8 mouse cellular contexts compared by ENCODE assay signal in genomic region chr8:85595391-85595790, GRCm38 (mm10). TPM values are rescaled to one million over a fixed set of nuclear protein-coding genes. Genes with fewer than 3 reads are reported as not detected.
DNase-seq lines count a peak whose midpoint lies in the region; ATAC-seq lines count a peak whose summit lies in the region.

No protein-coding gene starts in this region.

- ATAC-seq in liver, embryonic 13.5 days (ENCODE audit: low read depth) = peak; percentile 76
- ATAC-seq in granulocyte monocyte progenitor cell, adult 5-6 weeks (replicated peaks; ENCODE audit: poor library complexity, severe bottlenecking) = no peak

- H3K27ac ChIP-seq in liver, embryonic 13.5 days = no peak overlapping the region

- intact Hi-C loops in heart, postnatal 36 days (cut with DNase I) = no loop called here

- H3K9ac ChIP-seq in liver, embryonic 13.5 days = no peak overlapping the region

- no peaks in the 10 kb centered on the region for H3K9me3 ChIP-seq in liver, embryonic 13.5 days (replicated peaks)

- no peak overlapping the region for H3K4me2 ChIP-seq in liver, embryonic 13.5 days

- H3K36me3 ChIP-seq in liver, embryonic 13.5 days = no peaks in the 10 kb centered on the region

- H3K4me1 ChIP-seq in liver, embryonic 13.5 days (replicated peaks) = no peaks in the 10 kb centered on the region

- peak; percentile 30 to 70 for DNase-seq in adrenal gland, adult (ENCODE audit: inconsistent age in 2 of 2, low spot score in 1 of 2)
- DNase-seq in adrenal gland, adult 18-20 months (ENCODE audit: low spot score in 2 of 2) = no peak
- peak; percentile 23 for DNase-seq in 416B (ENCODE audit: low read depth)
- peak; percentile 13 to 20 for DNase-seq in heart, postnatal 36 days
- DNase-seq in liver, embryonic 13.5 days = no peak
- no peak for DNase-seq in B cell, adult 2 months
- no peak for DNase-seq in gastrocnemius, adult 8-10 months (ENCODE audit: low spot score in 2 of 2)

- no peaks in the 10 kb centered on the region for H3K27me3 ChIP-seq in liver, embryonic 13.5 days

- no peak overlapping the region for H3K4me3 ChIP-seq in liver, embryonic 13.5 days (replicated peaks)

- WGBS in liver, embryonic 13.5 days (ENCODE audit: insufficient replicate concordance) = 51% methylated on average over 6 of the region's 6 CpGs

RNA-seq across cellular contexts. Expression of gene Dnaja2, which starts 40.2 kb away (rescaled TPM):
- total RNA-seq in adrenal gland, adult 18-20 months (2021) = 100 to 1,000 TPM; 155 to 193 TPM
- 100 to 1,000 TPM; 256 to 272 TPM for total RNA-seq in heart, postnatal 36 days (2021)
- 103 and 123 TPM in 2 replicates for polyA plus RNA-seq in liver, embryonic 13.5 days (2015; fragmentation: Nextera tagmentation; extraction: Ambion mirVana)
- 86.8 and 101 TPM in 2 replicates for total RNA-seq in granulocyte monocyte progenitor cell, adult 5-6 weeks (2014; fragmentation: Nextera tagmentation)
- total RNA-seq in granulocyte monocyte progenitor cell, adult 5-6 weeks (2017) = 128 and 137 TPM in 2 replicates
- 100 to 1,000 TPM; 185 to 251 (median 205) TPM for total RNA-seq in gastrocnemius, adult 8-10 months (2022)

Comparison
In these comparisons a context has a peak if more than half of its experiments do, and no peak if none do; other contexts are left out.
1. DNase-seq: peak in adrenal gland, adult (2 of 2), 416B (single experiment) and heart, postnatal 36 days (2 of 2); none in adrenal gland, adult 18-20 months (0 of 2), liver, embryonic 13.5 days (single experiment), B cell, adult 2 months (0 of 2) and gastrocnemius, adult 8-10 months (0 of 2).